Mouse (Mus musculus) macrophage (primary cell): Measurements from ENCODE around the gene Tyr. TPM values are rescaled to one million over a fixed set of nuclear protein-coding genes. Genes with fewer than 3 reads are reported as not detected.
"Not testable (repeated sequence)": the region's sequence is repeated elsewhere in the genome, so short reads cannot be mapped to it uniquely, and the experiment has no call there.

Experiments
- H3K27ac ChIP-seq: fragments of 350-480 bp; formaldehyde crosslinking; 2 replicates; pipeline ENCODE4 v1.9.0; 2021
- H3K36me3 ChIP-seq: fragments of 350-480 bp; formaldehyde crosslinking; 2 replicates; pipeline ENCODE4 v1.9.0; 2021; ENCODE audit errors: inconsistent target
- H3K4me3 ChIP-seq: fragments of 350-480 bp; formaldehyde crosslinking; 2 replicates; pipeline ENCODE4 v1.9.0; 2021; ENCODE audit errors: inconsistent target
- H3K79me2 ChIP-seq: fragments of 350-480 bp; formaldehyde crosslinking; 2 replicates; pipeline ENCODE4 v1.9.0; 2021; ENCODE audit errors: inconsistent target
- WGBS: methylation state at CpG from one replicate; pipeline ENCODE4 v1.1.7; 2026; ENCODE audit warnings: inconsistent platforms; ENCODE audit not compliant: missing documents; 5-methylcytosine and 5-hydroxymethylcytosine counted together
- polyA plus RNA-seq: library from polyadenylated mRNA; stranded (reverse); fragments of 250-400 nt; gene quantifications from 3 replicates; pipeline ENCODE4 v1.2.4, GENCODE M21; 2018; ENCODE audit warnings: inconsistent platforms
- total RNA-seq, 78 experiments: library from RNA; depleted of rRNA; stranded (reverse); fragments of 250-400 nt; gene quantifications; 1 replicate in 9 of 78; 2 replicates in 24 of 78; 3 replicates in 43 of 78; 4 replicates in 2 of 78; pipeline ENCODE4 v1.2.4; 2018; ENCODE audit warnings: inconsistent platforms in 56 of 78

Gene Tyr
- total RNA-seq (2018; cell fraction: chromatin; rRNA removed): not detected
- not detected for total RNA-seq (2018; cell fraction: cytosol; rRNA removed)
- not detected for total RNA-seq (2018; cell fraction: nucleus; rRNA removed)
- polyA plus RNA-seq: not detected in 3 replicates

DNA sequence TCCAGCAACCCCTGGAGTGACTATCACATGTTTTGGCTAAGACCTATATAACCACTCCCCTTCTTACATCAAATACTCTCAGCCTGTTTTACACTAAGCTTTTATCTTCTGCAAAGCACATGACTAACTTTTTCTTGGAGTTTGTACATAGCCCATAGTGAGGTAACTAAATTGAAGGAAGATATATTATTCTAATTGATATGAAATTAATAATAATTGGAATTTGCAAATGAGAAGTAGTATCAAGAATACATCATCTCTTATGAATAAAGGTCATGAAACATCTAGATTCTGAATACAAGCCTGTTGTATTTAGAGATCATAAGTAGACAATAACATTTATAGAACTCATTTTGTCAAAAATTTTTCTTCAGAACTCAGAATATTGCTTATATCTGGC lies at the start of gene Tyr:
Gene Tyr, minus strand, starts transcription at position 101 of the 400 bp plus-strand sequence.
- Histone ChIP-seq H3K27ac (no peak within 1 kb of the TSS), H3K4me3 (no peak within 1 kb of the TSS), H3K79me2 (no peaks in the 10 kb centered on the region), H3K36me3 (no peaks in the 10 kb centered on the region)

DNA sequence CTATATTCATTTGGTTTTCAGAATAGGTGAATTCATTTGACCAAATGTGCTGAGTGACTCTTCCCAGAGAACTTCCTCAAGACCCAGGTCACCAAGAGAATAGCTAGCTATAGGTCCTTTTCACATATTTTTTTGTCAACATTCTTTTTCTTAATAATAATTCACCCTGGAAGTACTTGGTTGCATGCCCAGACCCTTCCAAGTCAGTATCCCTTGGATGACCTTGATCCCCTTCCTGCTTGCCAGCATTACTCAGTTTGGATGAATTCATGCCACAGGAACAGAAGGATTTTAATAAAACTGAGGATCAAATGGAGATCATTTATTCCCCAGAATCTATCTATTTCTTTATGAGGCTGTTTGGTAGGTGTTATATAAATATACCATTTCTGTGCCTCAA lies 45.7 kb upstream of the Tyr start:
- H3K79me2 ChIP-seq: no peaks in the 10 kb centered on the region
- no peak overlapping the region for H3K27ac ChIP-seq
- H3K36me3 ChIP-seq: no peaks in the 10 kb centered on the region
- no peak overlapping the region for H3K4me3 ChIP-seq

DNA sequence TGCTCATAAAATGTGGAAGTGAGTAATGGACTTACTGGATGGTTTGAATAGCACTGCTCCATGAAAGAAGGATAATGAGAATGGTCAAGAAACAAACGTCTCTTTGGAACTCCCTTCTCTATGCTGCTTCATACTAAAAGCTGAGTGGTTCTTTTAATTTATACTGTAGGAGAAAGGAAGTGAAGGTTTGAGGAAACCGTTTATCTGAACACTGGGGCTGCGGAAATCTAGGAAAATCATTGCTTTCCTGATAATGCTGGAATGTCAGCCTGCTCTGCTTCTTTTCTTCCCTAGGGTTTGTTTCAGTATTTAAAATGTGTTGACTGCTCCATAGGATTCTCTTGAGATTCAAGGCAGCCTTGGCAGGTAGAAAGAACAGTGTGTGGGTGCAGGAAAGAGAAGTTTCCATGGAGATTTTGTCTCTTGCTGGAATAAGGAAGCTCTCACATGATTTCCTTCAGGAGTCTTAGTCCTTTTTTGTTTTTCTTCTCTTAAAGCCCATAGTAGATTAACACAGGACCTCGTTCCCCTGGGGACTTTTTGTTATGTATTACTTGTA lies 891 bp upstream of the Tyr start:
- 14% methylated on average over 4 of the region's 4 CpGs for WGBS
- Histone ChIP-seq H3K4me3 (no peak overlapping the region), H3K79me2 (no peaks in the 10 kb centered on the region), H3K36me3 (no peaks in the 10 kb centered on the region), H3K27ac (no peak overlapping the region)

DNA sequence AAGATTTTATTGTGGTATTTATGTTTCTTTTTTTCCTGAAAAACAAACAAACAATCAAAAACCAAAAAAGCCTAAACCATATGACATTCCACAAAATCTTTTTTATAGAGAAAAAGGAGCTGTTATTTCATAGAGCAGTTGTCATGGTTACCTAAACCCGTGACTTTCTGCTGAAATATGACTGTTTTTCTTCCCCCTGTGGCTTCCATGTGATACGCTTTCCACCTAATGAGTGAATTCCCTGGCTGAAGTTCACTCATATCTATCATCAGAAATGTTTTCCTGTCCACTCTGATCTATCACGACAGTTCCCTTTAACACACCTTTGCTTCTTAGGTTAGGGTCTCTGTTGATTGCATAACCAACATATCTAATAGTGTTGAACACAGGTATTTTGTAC lies 5.3 kb downstream of the Tyr start:
- Histone ChIP-seq H3K4me3 (no peak overlapping the region), H3K36me3 (no peaks in the 10 kb centered on the region), H3K27ac (no peak overlapping the region), H3K79me2 (no peaks in the 10 kb centered on the region)
- 87% methylated on average over 3 of the region's 3 CpGs for WGBS

DNA sequence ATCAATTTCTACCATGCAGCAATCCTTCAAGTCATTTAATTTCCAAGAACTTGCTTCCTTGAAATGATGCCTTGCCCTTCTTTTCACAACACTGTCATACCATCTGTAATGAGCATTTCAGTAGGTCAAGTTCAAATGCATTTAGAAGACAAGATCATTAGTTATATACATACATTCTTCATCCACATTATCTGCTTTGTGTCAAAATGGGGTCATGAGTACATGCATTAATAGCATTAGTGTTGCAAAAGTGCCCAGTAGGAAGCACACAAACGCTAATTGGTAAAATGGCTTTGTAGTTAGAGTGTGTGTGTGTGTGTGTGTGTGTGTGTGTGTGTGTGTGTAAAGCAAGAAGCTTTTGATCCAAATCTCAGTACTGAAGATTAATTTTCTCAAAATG lies 80.0 kb downstream of the Tyr start:
- H3K36me3 ChIP-seq: no peaks in the 10 kb centered on the region
- no peaks in the 10 kb centered on the region for H3K79me2 ChIP-seq
- no peak overlapping the region for H3K4me3 ChIP-seq
- 91% methylated on average over 1 of the region's 1 CpGs for WGBS
- H3K27ac ChIP-seq: no peak overlapping the region

DNA sequence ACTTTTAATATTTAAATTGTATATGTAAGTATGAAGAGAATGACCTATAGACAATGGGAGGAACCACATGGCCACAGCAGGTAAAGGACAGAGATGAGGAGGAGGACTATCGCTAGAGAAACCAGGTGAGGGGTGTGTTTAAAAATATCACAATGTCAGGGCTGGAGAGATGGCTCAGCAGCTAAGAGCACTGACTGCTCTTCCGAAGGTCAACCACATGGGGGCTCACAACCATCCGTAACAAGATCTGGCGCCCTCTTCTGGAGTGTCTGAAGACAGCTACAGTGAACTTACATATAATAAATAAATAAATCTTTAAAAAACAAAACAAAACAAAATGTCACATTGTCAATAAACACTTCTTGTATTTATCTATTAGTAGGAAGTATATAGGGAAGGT lies 81.9 kb downstream of the Tyr start:
- not testable (repeated sequence) for H3K4me3 ChIP-seq, H3K36me3 ChIP-seq, H3K79me2 ChIP-seq, H3K27ac ChIP-seq
- WGBS: 16% methylated on average over 4 of the region's 4 CpGs

DNA sequence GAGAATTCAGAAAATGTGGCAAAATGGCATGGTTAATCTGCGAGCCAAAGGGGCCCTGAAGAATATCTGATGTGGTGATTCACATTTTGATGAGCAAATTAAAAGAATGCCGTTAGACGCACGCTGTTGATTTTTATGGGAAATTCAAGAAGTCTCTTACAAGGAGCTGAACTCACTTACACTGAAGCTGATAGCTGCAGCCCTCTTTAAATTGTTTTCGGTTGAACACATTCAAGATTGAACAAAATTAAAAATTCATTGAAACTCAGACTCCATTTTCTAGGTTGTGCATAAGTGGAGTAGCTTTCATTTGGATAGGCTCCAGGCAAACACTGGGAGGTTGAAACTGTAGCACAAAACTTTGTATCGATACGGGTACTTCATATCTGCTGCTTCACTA lies 96.3 kb downstream of the Tyr start:
- WGBS: 93% methylated on average over 7 of the region's 7 CpGs
- Histone ChIP-seq H3K36me3 (no peaks in the 10 kb centered on the region), H3K27ac (no peak overlapping the region), H3K4me3 (no peak overlapping the region), H3K79me2 (no peaks in the 10 kb centered on the region)

DNA sequence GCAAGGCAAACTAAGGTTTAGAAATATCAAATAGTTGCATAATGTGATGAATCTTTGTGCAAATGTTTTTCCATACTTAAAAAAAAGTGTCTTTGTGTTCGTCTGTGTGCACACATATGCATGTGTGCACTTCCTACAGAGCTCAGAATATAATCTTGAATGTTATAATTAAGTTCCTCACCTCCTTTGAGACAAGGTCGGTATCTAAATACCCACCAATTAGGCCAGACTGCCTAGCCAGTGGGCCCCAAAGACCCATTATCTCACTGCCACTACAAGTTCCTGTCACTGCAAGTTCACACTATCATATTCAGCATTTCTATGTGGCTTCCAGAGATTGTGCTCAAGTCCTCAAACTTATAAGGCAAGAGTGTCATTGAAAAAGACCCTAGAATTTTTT lies 118.4 kb downstream of the Tyr start:
- H3K4me3 ChIP-seq: no peak overlapping the region
- H3K36me3 ChIP-seq: no peaks in the 10 kb centered on the region
- WGBS: 52% methylated on average over 2 of the region's 2 CpGs
- no peak overlapping the region for H3K27ac ChIP-seq
- no peaks in the 10 kb centered on the region for H3K79me2 ChIP-seq

Other genes starting within 250 kb of the Tyr start
- not detected in 3 replicates for gene Nox4, start 247.4 kb downstream of the Tyr start, polyA plus RNA-seq
- gene Grm5, start 90.7 kb upstream of the Tyr start, polyA plus RNA-seq: not detected in 3 replicates